Mouse (Mus musculus) cortical plate, adult 2 months (tissue): ENCODE results near the gene Dst.

ENCODE experiments used
- CTCF ChIP-seq: fragments of 200-500 bp; IDR thresholded peaks from 2 replicates; pipeline ENCODE4 v1.5.1; 2011; ENCODE audit warnings: mild to moderate bottlenecking, control low read depth, low read length; ENCODE audit not compliant: insufficient read depth; ENCODE audit errors: extremely low read depth
- POLR2A ChIP-seq: fragments of 200-500 bp; IDR thresholded peaks from 2 replicates; pipeline ENCODE4 v1.6.1; 2011; ENCODE audit warnings: mild to moderate bottlenecking, low read length, control low read depth; ENCODE audit not compliant: insufficient read depth; ENCODE audit errors: extremely low read depth

DNA sequence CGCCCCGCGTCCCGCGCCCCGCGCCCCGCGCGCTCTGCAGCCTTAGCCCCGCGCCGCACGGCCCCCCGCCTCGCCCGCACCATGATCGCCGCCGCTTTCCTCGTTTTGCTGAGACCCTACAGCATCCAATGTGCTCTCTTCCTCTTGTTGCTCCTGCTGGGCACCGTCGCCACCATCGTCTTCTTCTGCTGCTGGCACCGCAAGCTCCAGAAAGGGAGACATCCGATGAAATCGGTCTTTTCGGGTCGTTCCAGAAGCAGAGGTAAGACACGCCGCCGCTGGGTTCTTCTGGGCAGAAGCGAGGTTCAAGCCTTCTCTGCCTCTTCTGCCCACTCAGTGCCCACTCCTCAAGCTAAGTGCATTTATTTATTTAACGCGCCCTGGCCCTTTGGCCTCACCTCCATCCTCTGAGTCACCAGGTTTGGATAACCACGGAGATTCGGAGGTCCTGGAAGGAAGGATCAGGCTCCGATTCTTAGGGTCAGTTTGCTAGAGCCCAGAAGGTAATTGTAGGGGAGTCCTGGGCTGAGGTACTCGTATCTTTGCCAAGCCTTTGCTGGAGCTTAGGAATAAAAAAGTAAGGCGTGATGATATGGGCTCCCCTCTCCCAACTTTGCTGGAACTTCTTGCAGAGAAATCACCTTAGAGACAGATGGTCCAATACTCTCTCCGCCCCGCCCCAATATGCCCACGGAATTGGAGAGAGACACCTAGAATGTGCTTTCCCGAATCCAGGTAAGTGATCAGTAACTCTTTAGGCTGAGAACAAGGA lies at the start of gene Dst:
- TF ChIP-seq CTCF (no peak), POLR2A (no peak)
